Comparison of ENCODE assay signal across 7 mouse cellular contexts in the genomic region with DNA sequence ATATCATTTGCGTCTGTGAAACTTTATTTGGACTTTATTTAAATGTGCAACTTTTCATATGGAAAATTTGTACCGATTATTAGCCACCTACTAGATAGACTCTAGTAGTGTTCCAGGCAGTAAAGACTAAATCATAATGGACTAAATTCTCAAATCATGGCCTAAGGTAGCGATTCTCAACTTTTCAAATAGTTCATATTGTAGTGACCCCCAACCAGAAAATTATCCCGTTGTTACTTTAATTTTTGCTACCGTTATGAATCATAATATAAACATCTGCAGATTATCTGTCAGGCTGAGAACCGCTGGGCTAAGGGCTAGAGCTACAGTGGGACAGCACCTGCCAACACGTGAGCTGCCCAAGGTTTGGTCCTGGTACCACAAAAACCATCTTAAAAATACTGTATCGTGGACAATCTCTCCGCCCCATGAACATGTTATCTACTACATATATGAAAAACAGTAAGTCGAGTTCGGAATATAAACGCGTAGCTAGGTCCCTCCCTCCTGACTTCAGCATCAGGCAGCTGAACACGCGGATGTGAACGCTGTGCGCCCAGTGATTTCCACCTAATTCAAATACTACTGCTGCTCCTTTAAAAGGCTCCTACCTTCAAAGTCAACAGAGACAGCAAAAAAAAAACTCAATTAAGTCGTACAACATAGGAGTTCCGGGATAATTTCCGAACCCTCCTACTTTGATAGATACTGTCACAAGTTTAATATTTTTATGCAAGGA. TPM values are rescaled to one million over a fixed set of nuclear protein-coding genes. Genes with fewer than 3 reads are reported as not detected.
DNase-seq lines count a peak whose midpoint lies in the region; ATAC-seq and TF ChIP-seq lines count a peak whose summit lies in the region.

No protein-coding gene starts in this region.

- peak; percentile 29 for DNase-seq in thymus, postnatal 4 days
- no peak for DNase-seq in thymus, postnatal 25 days
- peak; percentile 22 for DNase-seq in embryo, embryonic 10.5 days (ENCODE audit: low spot score)
- peak; percentile 17 for DNase-seq in hindbrain, postnatal 0 days (ENCODE audit: low spot score)
- no peak for DNase-seq in right cerebral cortex, postnatal 14 days
- no peak for DNase-seq in cerebellum, adult 9-11 months

- peak overlapping the region; percentile 71 for H3K4me3 ChIP-seq in hindbrain, postnatal 0 days (ENCODE audit: low read length)
- peak overlapping the region; percentile 99 for H3K4me3 ChIP-seq in midbrain, embryonic 16.5 days (ENCODE audit: low read depth, low read length)

- H3K27me3 ChIP-seq in hindbrain, postnatal 0 days (ENCODE audit: insufficient read depth, low read length) = no peaks in the 10 kb centered on the region
- no peaks in the 10 kb centered on the region for H3K27me3 ChIP-seq in midbrain, embryonic 16.5 days (ENCODE audit: control insufficient read depth, insufficient read depth, low read depth, low read length)

- 14% methylated on average over 20 of the region's 20 CpGs for WGBS in hindbrain, postnatal 0 days
- 13% methylated on average over 20 of the region's 20 CpGs for WGBS in midbrain, embryonic 16.5 days

- H3K4me1 ChIP-seq in hindbrain, postnatal 0 days (ENCODE audit: insufficient read depth, low read length) = no peaks in the 10 kb centered on the region; the same call in 1 of the 2 replicates
- peaks cover 14% of the 10 kb centered on the region for H3K4me1 ChIP-seq in midbrain, embryonic 16.5 days (ENCODE audit: control insufficient read depth, insufficient read depth, low read length)

- no peak for ATAC-seq in hindbrain, postnatal 0 days
- no peak for ATAC-seq in midbrain, embryonic 16.5 days

- H3K36me3 ChIP-seq in hindbrain, postnatal 0 days (ENCODE audit: insufficient read depth, low read length) = peaks cover 14% of the 10 kb centered on the region
- H3K36me3 ChIP-seq in midbrain, embryonic 16.5 days (ENCODE audit: control insufficient read depth, insufficient read depth, low read length) = 0 out of 2 replicates have a peak, but pooled peaks cover 8% of the 10 kb centered on the region

- no peaks in the 10 kb centered on the region for H3K9me3 ChIP-seq in hindbrain, postnatal 0 days (ENCODE audit: low read length)
- H3K9me3 ChIP-seq in midbrain, embryonic 16.5 days (replicated peaks; ENCODE audit: control insufficient read depth, low read length, poor library complexity, severe bottlenecking) = no peaks in the 10 kb centered on the region

- no peak for TF ChIP-seq CTCF in hindbrain, postnatal 0 days (IDR thresholded peaks at IDR 0.05; ENCODE audit: low read depth)

- peak overlapping the region; percentile 61 for H3K9ac ChIP-seq in hindbrain, postnatal 0 days (replicated peaks; ENCODE audit: low read length)
- H3K9ac ChIP-seq in midbrain, embryonic 16.5 days (ENCODE audit: low read depth, low read length) = peak overlapping the region; percentile 86

- H3K4me2 ChIP-seq in hindbrain, postnatal 0 days (ENCODE audit: low read depth, low read length) = peak overlapping the region; percentile 92
- H3K4me2 ChIP-seq in midbrain, embryonic 16.5 days (ENCODE audit: low read length) = peak overlapping the region; percentile 99

- H3K27ac ChIP-seq in hindbrain, postnatal 0 days = no peak overlapping the region
- H3K27ac ChIP-seq in midbrain, embryonic 16.5 days (ENCODE audit: low read length) = no peak overlapping the region

RNA-seq across cellular contexts. Expression of gene Ddx21, which starts 0.9 kb away (rescaled TPM):
- 15.8 and 20.5 TPM in 2 replicates for total RNA-seq in hindbrain, postnatal 0 days (2014; rRNA removed)
- 10.0 and 10.1 TPM in 2 replicates for polyA plus RNA-seq in hindbrain, postnatal 0 days (2015; fragmentation: Nextera tagmentation; extraction: Ambion mirVana)
- polyA plus RNA-seq in midbrain, embryonic 16.5 days (2015; fragmentation: Nextera tagmentation; extraction: Ambion mirVana) = 14.2 and 14.9 TPM in 2 replicates

RNA-seq across cellular contexts. Expression of gene Kif1bp, which starts 23.0 kb away (rescaled TPM):
- 78.2 and 99.3 TPM in 2 replicates for total RNA-seq in hindbrain, postnatal 0 days (2014; rRNA removed)
- polyA plus RNA-seq in hindbrain, postnatal 0 days (2015; fragmentation: Nextera tagmentation; extraction: Ambion mirVana) = 69.6 and 71.2 TPM in 2 replicates
- polyA plus RNA-seq in midbrain, embryonic 16.5 days (2015; fragmentation: Nextera tagmentation; extraction: Ambion mirVana) = 72.0 and 72.9 TPM in 2 replicates

RNA-seq across cellular contexts. Expression of gene Ddx50, which starts 49.8 kb away (rescaled TPM):
- total RNA-seq in hindbrain, postnatal 0 days (2014; rRNA removed) = 27.5 and 34.8 TPM in 2 replicates
- 76.8 and 77.5 TPM in 2 replicates for polyA plus RNA-seq in hindbrain, postnatal 0 days (2015; fragmentation: Nextera tagmentation; extraction: Ambion mirVana)
- 89.4 and 96.8 TPM in 2 replicates for polyA plus RNA-seq in midbrain, embryonic 16.5 days (2015; fragmentation: Nextera tagmentation; extraction: Ambion mirVana)

Comparison
In these comparisons a context has a peak if more than half of its experiments do, and no peak if none do; other contexts are left out.
1. DNase-seq: peak in thymus, postnatal 4 days (single experiment), embryo, embryonic 10.5 days (single experiment) and hindbrain, postnatal 0 days (single experiment); none in thymus, postnatal 25 days (single experiment), right cerebral cortex, postnatal 14 days (single experiment) and cerebellum, adult 9-11 months (single experiment).